Mouse (Mus musculus): ENCODE data around the gene Optn.

DNA sequence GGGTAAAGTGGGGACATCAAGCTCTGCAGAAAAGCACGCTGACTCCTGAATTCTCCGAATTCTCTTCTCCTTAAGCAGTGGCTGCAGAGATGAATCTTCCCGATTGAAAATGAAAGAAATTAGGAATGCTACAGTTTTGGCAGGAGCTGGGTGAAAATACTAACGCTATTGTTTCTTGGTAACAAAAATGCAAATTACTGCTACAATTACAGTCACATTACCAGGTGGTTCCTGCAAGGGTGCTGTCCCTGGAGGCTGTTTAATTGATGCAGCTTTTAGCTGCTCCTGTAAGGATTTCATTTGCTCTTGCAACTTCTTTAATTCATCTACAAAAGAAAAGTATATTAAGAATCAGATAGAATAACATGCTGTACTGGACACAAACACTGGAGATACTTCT lies 56.7 kb downstream of the Optn start:
- TF ChIP-seq EP300 (IDR thresholded peaks at IDR 0.05; ENCODE audit: low read depth) (no peak), CTCF (IDR thresholded peaks at IDR 0.05; ENCODE audit: low read depth) (no peak)
